Mouse (Mus musculus) urinary bladder, postnatal 14 days (tissue): Measurements from ENCODE around the gene Supt16.

Source experiments
- DNase-seq: peaks from one replicate; pipeline ENCODE4 v3.0.0; 2021; ENCODE audit warnings: low spot score

The Supt16 gene

GRCm38 (mm10) chr14:52146540-52146939, 50.7 kb downstream of the Supt16 start:
- no peak for DNase-seq

GRCm38 (mm10) chr14:52144165-52144564, 53.1 kb downstream of the Supt16 start:
- no peak for DNase-seq

GRCm38 (mm10) chr14:52141445-52142127, 55.6 kb downstream of the Supt16 start:
- DNase-seq: no peak

- no peak for DNase-seq
Observed at GRCm38 (mm10) chr14:52140577-52141444, 56.4 kb downstream of the Supt16 start.

GRCm38 (mm10) chr14:52133584-52133983, 63.6 kb downstream of the Supt16 start:
- no peak for DNase-seq

- DNase-seq: no peak
Observed at GRCm38 (mm10) chr14:52124636-52125035, 72.6 kb downstream of the Supt16 start.

GRCm38 (mm10) chr14:52123918-52124317, 73.3 kb downstream of the Supt16 start:
- DNase-seq: peak; percentile 75

GRCm38 (mm10) chr14:52120169-52120568, 77.0 kb downstream of the Supt16 start:
- no peak for DNase-seq

GRCm38 (mm10) chr14:52118823-52119608, 78.2 kb downstream of the Supt16 start:
- peak; percentile 66 for DNase-seq

GRCm38 (mm10) chr14:52118456-52118822, 78.8 kb downstream of the Supt16 start:
- no peak for DNase-seq

- no peak for DNase-seq
Observed at GRCm38 (mm10) chr14:52117241-52117640, 80.0 kb downstream of the Supt16 start.

GRCm38 (mm10) chr14:52114101-52114500, 83.1 kb downstream of the Supt16 start:
- no peak for DNase-seq
